Mouse (Mus musculus) heart, postnatal 0 days (tissue): ENCODE results near the gene Prr23a3. TPM values are rescaled to one million over a fixed set of nuclear protein-coding genes. Genes with fewer than 3 reads are reported as not detected.

Source experiments
- ATAC-seq: fragments of 200-750 bp; cut with Nextera tagmentation; 2 replicates; pipeline ENCODE4 v1.8.0; 2017; ENCODE audit warnings: low read depth, moderate number of reproducible peaks, moderate library complexity; ENCODE audit not compliant: insufficient read depth
- DNase-seq: peaks from one replicate; pipeline ENCODE4 v3.0.0-alpha.2; 2016; ENCODE audit warnings: low spot score
- H3K27ac ChIP-seq: fragments of 300-500 bp; sonication (generic); 2 replicates; pipeline ENCODE4 v1.5.1; 2014; ENCODE audit warnings: low read depth, mild to moderate bottlenecking
- H3K27me3 ChIP-seq: fragments of 300-500 bp; sonication (generic); 2 replicates; pipeline ENCODE4 v1.6.1; 2014; ENCODE audit warnings: low read length, mixed read lengths; ENCODE audit not compliant: control insufficient read depth, insufficient read depth
- H3K36me3 ChIP-seq: fragments of 300-500 bp; sonication (generic); replicated peaks from 2 replicates; pipeline ENCODE4 v1.6.1; 2014; ENCODE audit warnings: low read length, mixed read lengths; ENCODE audit not compliant: control insufficient read depth, insufficient read depth
- H3K4me1 ChIP-seq: fragments of 300-500 bp; sonication (generic); 2 replicates; pipeline ENCODE4 v1.6.1; 2014; ENCODE audit warnings: antibody characterized with exemption; ENCODE audit not compliant: control insufficient read depth, insufficient read depth
- H3K4me2 ChIP-seq: fragments of 300-500 bp; sonication (generic); 2 replicates; pipeline ENCODE4 v1.6.1; 2014; ENCODE audit warnings: low read depth, mild to moderate bottlenecking, low read length, moderate library complexity
- H3K4me3 ChIP-seq: fragments of 300-500 bp; sonication (generic); 2 replicates; pipeline ENCODE4 v1.5.1; 2014; ENCODE audit warnings: low read depth, low read length
- H3K9ac ChIP-seq: fragments of 300-500 bp; sonication (generic); replicated peaks from 2 replicates; pipeline ENCODE4 v1.6.1; 2014; ENCODE audit warnings: low read depth, low read length, mixed read lengths
- H3K9me3 ChIP-seq: fragments of 300-500 bp; sonication (generic); replicated peaks from 2 replicates; pipeline ENCODE4 v1.6.1; 2016; ENCODE audit warnings: low read length; ENCODE audit not compliant: control insufficient read depth
- CTCF ChIP-seq: IDR thresholded peaks from 2 replicates; pipeline ENCODE4 v1.5.1; 2016; ENCODE audit warnings: antibody characterized with exemption, control low read depth, low read depth
- EP300 ChIP-seq: IDR thresholded peaks from 2 replicates; pipeline ENCODE4 v1.6.1; 2016; ENCODE audit warnings: antibody characterized with exemption, low read depth
- WGBS: fragments of 180-500 bp; shearing (Covaris S2); extraction: QIAGEN DNeasy Blood & Tissue Kit; methylation state at CpG from one replicate; pipeline ENCODE4 v1.1.7; 2014; 5-methylcytosine and 5-hydroxymethylcytosine counted together
- polyA plus RNA-seq: library from polyadenylated mRNA; unstranded; fragments of >200 nt; fragmentation: Nextera tagmentation; extraction: Ambion mirVana; gene quantifications from 2 replicates; pipeline ENCODE4 v1.2.1, GENCODE M21; 2015
- total RNA-seq: library from RNA; depleted of rRNA; stranded (reverse); fragments of >200 nt; gene quantifications from 2 replicates; pipeline ENCODE4 v1.2.3, GENCODE M21; 2014; ENCODE audit warnings: low replicate concordance; rRNA removed

Gene Prr23a3
- total RNA-seq (not detected in 2 replicates), polyA plus RNA-seq (not detected in 2 replicates)

GRCm38 (mm10) chr9:98864571-98864970 lies at the start of gene Prr23a3:
Gene Prr23a3 (plus strand): TSS chr9:98864767.
- H3K27me3 ChIP-seq: peaks cover 5% of the 10 kb centered on the region; the same call in 1 of the 2 replicates
- H3K9me3 ChIP-seq: no peaks in the 10 kb centered on the region
- DNase-seq: no peak
- no peak within 1 kb of the TSS for H3K9ac ChIP-seq
- ATAC-seq: no peak
- WGBS: 35% methylated on average over 22 of the region's 22 CpGs
- H3K4me3 ChIP-seq: no peak within 1 kb of the TSS
- H3K4me1 ChIP-seq: no peaks in the 10 kb centered on the region
- H3K27ac ChIP-seq: no peak within 1 kb of the TSS
- no peaks in the 10 kb centered on the region for H3K36me3 ChIP-seq
- no peak for TF ChIP-seq EP300
- TF ChIP-seq CTCF: no peak
- no peak within 1 kb of the TSS for H3K4me2 ChIP-seq

- H3K27ac ChIP-seq: no peak overlapping the region
- no peaks in the 10 kb centered on the region for H3K9me3 ChIP-seq
- no peak overlapping the region for H3K4me3 ChIP-seq
- H3K4me1 ChIP-seq: no peaks in the 10 kb centered on the region
- TF ChIP-seq EP300 (no peak), CTCF (no peak)
- no peak overlapping the region for H3K9ac ChIP-seq
- ATAC-seq (no peak), DNase-seq (no peak)
- no peaks in the 10 kb centered on the region for H3K36me3 ChIP-seq
- H3K27me3 ChIP-seq: no peaks in the 10 kb centered on the region
- no peak overlapping the region for H3K4me2 ChIP-seq
- WGBS: 63% methylated on average over 3 of the region's 3 CpGs
These were observed 48.5 kb upstream of the Prr23a3 start for GRCm38 (mm10) chr9:98816066-98816465.

- no peak overlapping the region for H3K27ac ChIP-seq
- no peaks in the 10 kb centered on the region for H3K36me3 ChIP-seq
- 68% methylated on average over 7 of the region's 7 CpGs for WGBS
- H3K4me3 ChIP-seq: no peak overlapping the region
- no peaks in the 10 kb centered on the region for H3K27me3 ChIP-seq
- DNase-seq: no peak
- TF ChIP-seq CTCF (no peak), EP300 (no peak)
- H3K4me1 ChIP-seq: no peaks in the 10 kb centered on the region
- ATAC-seq: no peak
- no peak overlapping the region for H3K4me2 ChIP-seq
- H3K9me3 ChIP-seq: 0 out of 2 replicates have a peak, but pooled peaks cover 2% of the 10 kb centered on the region
- no peak overlapping the region for H3K9ac ChIP-seq
These were observed 47.0 kb upstream of the Prr23a3 start for GRCm38 (mm10) chr9:98817592-98817991.

GRCm38 (mm10) chr9:98818971-98819370 lies 45.6 kb upstream of the Prr23a3 start:
- no peak for DNase-seq
- H3K4me1 ChIP-seq: no peaks in the 10 kb centered on the region
- H3K36me3 ChIP-seq: no peaks in the 10 kb centered on the region
- H3K27ac ChIP-seq: no peak overlapping the region
- H3K4me3 ChIP-seq: no peak overlapping the region
- no peak overlapping the region for H3K4me2 ChIP-seq
- no peak for TF ChIP-seq CTCF
- TF ChIP-seq EP300: no peak
- no peak overlapping the region for H3K9ac ChIP-seq
- H3K27me3 ChIP-seq: no peaks in the 10 kb centered on the region
- 0 out of 2 replicates have a peak, but pooled peaks cover 3% of the 10 kb centered on the region for H3K9me3 ChIP-seq
- 56% methylated on average over 5 of the region's 5 CpGs for WGBS
- ATAC-seq: no peak

GRCm38 (mm10) chr9:98819481-98819880 lies 45.1 kb upstream of the Prr23a3 start:
- TF ChIP-seq EP300: no peak
- TF ChIP-seq CTCF: no peak
- no peak for DNase-seq
- Histone ChIP-seq H3K9ac (no peak overlapping the region), H3K4me2 (no peak overlapping the region), H3K9me3 (0 out of 2 replicates have a peak, but pooled peaks cover 3% of the 10 kb centered on the region), H3K27ac (no peak overlapping the region), H3K4me1 (no peaks in the 10 kb centered on the region), H3K27me3 (no peaks in the 10 kb centered on the region), H3K36me3 (no peaks in the 10 kb centered on the region), H3K4me3 (no peak overlapping the region)
- no peak for ATAC-seq
- WGBS: 92% methylated on average over 2 of the region's 2 CpGs

GRCm38 (mm10) chr9:98820461-98820860 lies 44.1 kb upstream of the Prr23a3 start:
- ATAC-seq (no peak), DNase-seq (no peak)
- Histone ChIP-seq H3K4me2 (no peak overlapping the region), H3K9me3 (0 out of 2 replicates have a peak, but pooled peaks cover 3% of the 10 kb centered on the region), H3K4me3 (no peak overlapping the region), H3K27ac (no peak overlapping the region), H3K36me3 (no peaks in the 10 kb centered on the region), H3K9ac (no peak overlapping the region), H3K4me1 (no peaks in the 10 kb centered on the region), H3K27me3 (no peaks in the 10 kb centered on the region)
- TF ChIP-seq EP300: no peak
- no peak for TF ChIP-seq CTCF
- 89% methylated on average over 4 of the region's 4 CpGs for WGBS
